8 mouse cellular contexts compared by ENCODE assay signal in genomic region chr16:96684581-96684980, GRCm38 (mm10).
A peak's percentile ranks its signal among the peaks of the same experiment; 100 is the strongest.
DNase-seq lines count a peak whose midpoint lies in the region; ATAC-seq and TF ChIP-seq lines count a peak whose summit lies in the region.

No protein-coding gene starts in this region.

- H3K9me3 ChIP-seq in forebrain, embryonic 11.5 days (ENCODE audit: control insufficient read depth, low read length) = no peaks in the 10 kb centered on the region

- no peak overlapping the region for H3K4me3 ChIP-seq in heart, adult 2 months
- no peak overlapping the region for H3K4me3 ChIP-seq in C2C12 (ENCODE audit: insufficient read depth, poor library complexity, severe bottlenecking)
- no peak overlapping the region for H3K4me3 ChIP-seq in forebrain, embryonic 11.5 days (ENCODE audit: low read depth, low read length)

- ATAC-seq in forebrain, embryonic 11.5 days (replicated peaks; ENCODE audit: low FRiP score) = no peak
- ATAC-seq in megakaryocyte, adult 5-6 weeks (ENCODE audit: poor library complexity, severe bottlenecking) = peak; percentile 37; the same call in 1 of the 2 replicates

- WGBS in heart, adult 2 months = 17% methylated on average over 4 of the region's 4 CpGs
- WGBS in forebrain, embryonic 11.5 days = 25% methylated on average over 4 of the region's 4 CpGs

- no peak overlapping the region for H3K27ac ChIP-seq in heart, adult 2 months
- no peak overlapping the region for H3K27ac ChIP-seq in forebrain, embryonic 11.5 days (ENCODE audit: low read depth, low read length)

- no peaks in the 10 kb centered on the region for H3K27me3 ChIP-seq in heart, adult 2 months (ENCODE audit: control insufficient read depth, insufficient read depth, low read length)
- H3K27me3 ChIP-seq in C2C12 (ENCODE audit: control insufficient read depth, insufficient read depth, insufficient read length) = no peaks in the 10 kb centered on the region
- H3K27me3 ChIP-seq in forebrain, embryonic 11.5 days (ENCODE audit: control insufficient read depth, insufficient read depth, low read length) = no peaks in the 10 kb centered on the region

- H3K4me2 ChIP-seq in forebrain, embryonic 11.5 days (ENCODE audit: low read depth, low read length, severe bottlenecking) = no peak overlapping the region

- TF ChIP-seq CTCF in heart, adult 2 months (IDR thresholded peaks at IDR 0.05) = peak; percentile 73
- TF ChIP-seq CTCF in C2C12 (IDR thresholded peaks at IDR 0.05; ENCODE audit: control insufficient read depth, insufficient read depth, insufficient read length) = peak; percentile 7

- H3K79me2 ChIP-seq in heart, adult 2 months (replicated peaks; ENCODE audit: control insufficient read depth, insufficient read depth, low read length) = no peaks in the 10 kb centered on the region
- no peaks in the 10 kb centered on the region for H3K79me2 ChIP-seq in C2C12 (ENCODE audit: control insufficient read depth, insufficient read depth)

- DNase-seq in heart, adult 2 months = peak; percentile 13 to 24
- DNase-seq in heart, postnatal 25 days (ENCODE audit: low spot score) = no peak
- DNase-seq in brain, embryonic 18.5 days (ENCODE audit: low read depth, low spot score) = peak; percentile 36
- peak; percentile 64 for DNase-seq in forebrain, embryonic 11.5 days (ENCODE audit: low spot score)
- DNase-seq in kidney, postnatal 36 days = peak; percentile 56 to 81
- DNase-seq in thymus, postnatal 0 days (ENCODE audit: low spot score) = peak; percentile 14

- no peaks in the 10 kb centered on the region for H3K79me3 ChIP-seq in C2C12 (ENCODE audit: low read depth)

- H3K9ac ChIP-seq in heart, adult 2 months (ENCODE audit: low read depth, low read length) = no peak overlapping the region
- no peak overlapping the region for H3K9ac ChIP-seq in forebrain, embryonic 11.5 days (ENCODE audit: low read length)

- no peak for TF ChIP-seq EP300 in heart, adult 2 months (IDR thresholded peaks at IDR 0.05; ENCODE audit: insufficient read depth, low read depth, low read length)

- intact Hi-C loops in heart, adult 2 months (cut with DNase I) = loop anchor here (2.0 to 10.0 kb wide), 2 partner anchors 134 to 610 kb away; no protein-coding TSS in a partner anchor
- intact Hi-C loops in heart, postnatal 25 days (cut with DNase I) = loop anchor here (1.0 kb wide), 1 partner anchor 135 kb away; no protein-coding TSS in a partner anchor

- no peaks in the 10 kb centered on the region for H3K36me3 ChIP-seq in heart, adult 2 months (ENCODE audit: control insufficient read depth, insufficient read depth, low read length)
- no peaks in the 10 kb centered on the region for H3K36me3 ChIP-seq in C2C12 (ENCODE audit: control insufficient read depth, insufficient read depth)
- H3K36me3 ChIP-seq in forebrain, embryonic 11.5 days (ENCODE audit: control insufficient read depth, insufficient read depth, low read length) = no peaks in the 10 kb centered on the region

- no peak overlapping the region for H3ac ChIP-seq in C2C12 (ENCODE audit: control insufficient read depth, insufficient read length, low read depth)

- H3K4me1 ChIP-seq in heart, adult 2 months (ENCODE audit: control insufficient read depth, insufficient read depth, low read length) = no peaks in the 10 kb centered on the region
- no peaks in the 10 kb centered on the region for H3K4me1 ChIP-seq in forebrain, embryonic 11.5 days (replicated peaks; ENCODE audit: control insufficient read depth, insufficient read depth, low read length)

- TF ChIP-seq POLR2A in heart, adult 2 months (IDR thresholded peaks at IDR 0.05; ENCODE audit: insufficient read depth, low read depth, low read length) = no peak

TF ChIP-seq in C2C12, 6 proteins besides CTCF, POLR2A, EP300 and RAD21:
- TF ChIP-seq USF1 (IDR thresholded peaks at IDR 0.05; ENCODE audit: low read depth) = no peak
- TF ChIP-seq MAX (IDR thresholded peaks at IDR 0.05) = no peak
- TF ChIP-seq CEBPB (IDR thresholded peaks at IDR 0.05; ENCODE audit: low read depth) = no peak
- no peak for TF ChIP-seq FOSL1 (IDR thresholded peaks at IDR 0.05; ENCODE audit: insufficient read depth, low read length, poor library complexity, severe bottlenecking)
- no peak for TF ChIP-seq MYOD1 (IDR thresholded peaks at IDR 0.05; ENCODE audit: control insufficient read depth, insufficient read length, low read depth)
- TF ChIP-seq MYOG (IDR thresholded peaks at IDR 0.05; ENCODE audit: control insufficient read depth, extremely low read depth, insufficient read length) = no peak
